ENCODE assay signal across 19 mouse cellular contexts in genomic region chr7:25401986-25402385, GRCm38 (mm10). TPM values are rescaled to one million over a fixed set of nuclear protein-coding genes. Genes with fewer than 3 reads are reported as not detected.
A peak's percentile ranks its signal among the peaks of the same experiment; 100 is the strongest.
DNase-seq lines count a peak whose midpoint lies in the region; ATAC-seq lines count a peak whose summit lies in the region.
"Had no signal": no experiment of that assay in that cellular context is flagged by ENCODE, and none has a peak within 500 bp of the region (broad histone marks: within the 10 kb centered on the region; RNA-seq: fewer than 3 reads in every experiment).

No protein-coding gene starts in this region.

- H3K4me3 ChIP-seq in kidney, embryonic 16.5 days (ENCODE audit: low read length): no peak overlapping the region
- no peak overlapping the region for H3K4me3 ChIP-seq in embryonic facial prominence, embryonic 11.5 days (ENCODE audit: low read depth, low read length)
- no peak overlapping the region for H3K4me3 ChIP-seq in limb, embryonic 13.5 days
- H3K4me3 ChIP-seq: heart, embryonic 12.5 days; hindbrain, embryonic 15.5 days; layer of hippocampus, adult 2 months; left cerebral cortex, adult 2 months; midbrain, embryonic 13.5 days had no signal

- H3K9ac ChIP-seq in kidney, embryonic 16.5 days (replicated peaks; ENCODE audit: low read length): no peak overlapping the region
- no peak overlapping the region for H3K9ac ChIP-seq in embryonic facial prominence, embryonic 11.5 days (replicated peaks; ENCODE audit: low read length)
- no peak overlapping the region for H3K9ac ChIP-seq in limb, embryonic 13.5 days
- H3K9ac ChIP-seq: heart, embryonic 12.5 days; hindbrain, embryonic 15.5 days; midbrain, embryonic 13.5 days had no signal

- peak overlapping the region; percentile 74 for H3K27ac ChIP-seq in kidney, embryonic 16.5 days (ENCODE audit: low read length)
- H3K27ac ChIP-seq in embryonic facial prominence, embryonic 11.5 days (replicated peaks; ENCODE audit: low read depth, low read length): peak overlapping the region; percentile 54
- H3K27ac ChIP-seq in limb, embryonic 13.5 days: peak overlapping the region; percentile 65
- H3K27ac ChIP-seq: hindbrain, embryonic 15.5 days; layer of hippocampus, adult 2 months; left cerebral cortex, adult 2 months; midbrain, embryonic 13.5 days had no signal

- H3K4me2 ChIP-seq in kidney, embryonic 16.5 days (replicated peaks; ENCODE audit: low read depth, low read length): no peak overlapping the region
- H3K4me2 ChIP-seq in embryonic facial prominence, embryonic 11.5 days (ENCODE audit: low read depth, low read length): no peak overlapping the region
- no peak overlapping the region for H3K4me2 ChIP-seq in limb, embryonic 13.5 days (replicated peaks)
- H3K4me2 ChIP-seq: heart, embryonic 12.5 days; hindbrain, embryonic 15.5 days; midbrain, embryonic 13.5 days had no signal

- H3K9me3 ChIP-seq in kidney, embryonic 16.5 days (ENCODE audit: low read length): no peaks in the 10 kb centered on the region
- H3K9me3 ChIP-seq in embryonic facial prominence, embryonic 11.5 days (replicated peaks; ENCODE audit: control insufficient read depth, low read length): no peaks in the 10 kb centered on the region
- no peaks in the 10 kb centered on the region for H3K9me3 ChIP-seq in limb, embryonic 13.5 days
- H3K9me3 ChIP-seq: heart, embryonic 12.5 days; hindbrain, embryonic 15.5 days; midbrain, embryonic 13.5 days had no signal

- ATAC-seq in kidney, embryonic 16.5 days (ENCODE audit: low FRiP score, low TSS enrichment): no peak
- no peak for ATAC-seq in embryonic facial prominence, embryonic 11.5 days (replicated peaks; ENCODE audit: insufficient number of reproducible peaks, low FRiP score, low TSS enrichment, low read depth)
- no peak for ATAC-seq in limb, embryonic 13.5 days (ENCODE audit: low FRiP score, low read depth)
- ATAC-seq in CD4-positive, CD25-positive, alpha-beta regulatory T cell, adult 4 months: no peak
- ATAC-seq: midbrain, embryonic 13.5 days had no signal

- H3K27me3 ChIP-seq in kidney, embryonic 16.5 days (ENCODE audit: insufficient read depth, low read length): no peaks in the 10 kb centered on the region
- H3K27me3 ChIP-seq in embryonic facial prominence, embryonic 11.5 days (ENCODE audit: control insufficient read depth, insufficient read depth, low read length): no peaks in the 10 kb centered on the region
- H3K27me3 ChIP-seq in limb, embryonic 13.5 days: no peaks in the 10 kb centered on the region
- H3K27me3 ChIP-seq: CH12.LX; heart, embryonic 12.5 days; hindbrain, embryonic 15.5 days; midbrain, embryonic 13.5 days had no signal

- H3K36me3 ChIP-seq in kidney, embryonic 16.5 days (ENCODE audit: insufficient read depth, low read length): no peaks in the 10 kb centered on the region
- no peaks in the 10 kb centered on the region for H3K36me3 ChIP-seq in embryonic facial prominence, embryonic 11.5 days (replicated peaks; ENCODE audit: control insufficient read depth, insufficient read depth, low read depth, low read length)
- H3K36me3 ChIP-seq in limb, embryonic 13.5 days: no peaks in the 10 kb centered on the region
- H3K36me3 ChIP-seq: heart, embryonic 12.5 days; hindbrain, embryonic 15.5 days; midbrain, embryonic 13.5 days had no signal

- peaks cover 14% of the 10 kb centered on the region for H3K4me1 ChIP-seq in kidney, embryonic 16.5 days (ENCODE audit: insufficient read depth, low read length)
- peaks cover 3% of the 10 kb centered on the region for H3K4me1 ChIP-seq in embryonic facial prominence, embryonic 11.5 days (ENCODE audit: control insufficient read depth, insufficient read depth, low read length)
- peaks cover 31% of the 10 kb centered on the region for H3K4me1 ChIP-seq in limb, embryonic 13.5 days
- H3K4me1 ChIP-seq: midbrain, embryonic 13.5 days had no signal

- DNase-seq in embryo, embryonic 10 days (ENCODE audit: low spot score): peak; percentile 39
- DNase-seq in embryo, embryonic 10.5 days (ENCODE audit: low spot score): no peak
- no peak for DNase-seq in kidney, adult 18-20 months
- no peak for DNase-seq in embryonic facial prominence, embryonic 11.5 days (ENCODE audit: low spot score)
- DNase-seq in right cerebral cortex, adult 2 months (ENCODE audit: low spot score in 2 of 2): no peak
- DNase-seq: gastrocnemius, postnatal 25 days; right cerebral cortex, postnatal 4 days had no signal

- 36% methylated on average over 5 of the region's 5 CpGs for WGBS in kidney, embryonic 16.5 days
- 13% methylated on average over 5 of the region's 5 CpGs for WGBS in embryonic facial prominence, embryonic 11.5 days
- 13% methylated on average over 5 of the region's 5 CpGs for WGBS in limb, embryonic 13.5 days

RNA-seq across cellular contexts. Expression of gene Lipe, which starts 3.5 kb away (rescaled TPM):
- polyA plus RNA-seq in kidney, embryonic 16.5 days (2015; fragmentation: Nextera tagmentation; extraction: Ambion mirVana): 11.2 and 11.9 TPM in 2 replicates
- 2.9 and 3.6 TPM in 2 replicates for polyA plus RNA-seq in embryonic facial prominence, embryonic 11.5 days (2014; fragmentation: Nextera tagmentation; extraction: Ambion mirVana)
- polyA plus RNA-seq in limb, embryonic 13.5 days (2015; fragmentation: Nextera tagmentation; extraction: Ambion mirVana): 11.5 and 11.8 TPM in 2 replicates
- 10 to 100 TPM; 14.2 to 24.4 TPM for polyA plus RNA-seq in CD4-positive, CD25-positive, alpha-beta regulatory T cell, adult 4 months (2017; shearing (Covaris generic))

RNA-seq across cellular contexts. Expression of gene Cxcl17, which starts 10.7 kb away (rescaled TPM):
- 0.65 and 1.0 TPM in 2 replicates for polyA plus RNA-seq in kidney, embryonic 16.5 days (2015; fragmentation: Nextera tagmentation; extraction: Ambion mirVana)
- polyA plus RNA-seq in embryonic facial prominence, embryonic 11.5 days (2014; fragmentation: Nextera tagmentation; extraction: Ambion mirVana): not detected in 2 replicates
- polyA plus RNA-seq in limb, embryonic 13.5 days (2015; fragmentation: Nextera tagmentation; extraction: Ambion mirVana): 0.61 and 0.73 TPM in 2 replicates
- polyA plus RNA-seq in CD4-positive, CD25-positive, alpha-beta regulatory T cell, adult 4 months (2017; shearing (Covaris generic)): not detected
- polyA plus RNA-seq: cortical plate, adult 2 months; heart, embryonic 12.5 days; liver, adult 2 months had no signal

RNA-seq across cellular contexts. Expression of gene Cnfn, which starts 32.5 kb away (rescaled TPM):
- 1.4 TPM in 1 of 2 replicates, not detected in the other for polyA plus RNA-seq in kidney, embryonic 16.5 days (2015; fragmentation: Nextera tagmentation; extraction: Ambion mirVana)
- polyA plus RNA-seq in embryonic facial prominence, embryonic 11.5 days (2014; fragmentation: Nextera tagmentation; extraction: Ambion mirVana): 0.60 TPM in 1 of 2 replicates, not detected in the other
- 0.92 TPM in 1 of 2 replicates, not detected in the other for polyA plus RNA-seq in limb, embryonic 13.5 days (2015; fragmentation: Nextera tagmentation; extraction: Ambion mirVana)
- polyA plus RNA-seq in CD4-positive, CD25-positive, alpha-beta regulatory T cell, adult 4 months (2017; shearing (Covaris generic)): not detected
- polyA plus RNA-seq: cortical plate, adult 2 months; heart, embryonic 12.5 days; hindbrain, embryonic 15.5 days; liver, adult 2 months; neural tube, embryonic 14.5 days had no signal
